Mouse (Mus musculus) forebrain, embryonic 11.5 days (tissue): ENCODE results near the gene Manf. TPM values are rescaled to one million over a fixed set of nuclear protein-coding genes. Genes with fewer than 3 reads are reported as not detected.

ENCODE experiments used
- ATAC-seq: fragments of 200-750 bp; cut with Nextera tagmentation; replicated peaks from 2 replicates; pipeline ENCODE4 v1.8.0; 2017; ENCODE audit warnings: moderate TSS enrichment; ENCODE audit not compliant: low FRiP score
- DNase-seq: peaks from one replicate; pipeline ENCODE4 v3.0.0-alpha.2; 2017; ENCODE audit warnings: low spot score
- H3K27ac ChIP-seq: fragments of 300-500 bp; sonication (generic); 2 replicates; pipeline ENCODE4 v1.5.1; 2014; ENCODE audit warnings: low read depth, low read length
- H3K27me3 ChIP-seq: fragments of 300-500 bp; sonication (generic); 2 replicates; pipeline ENCODE4 v1.6.1; 2014; ENCODE audit warnings: mild to moderate bottlenecking, low read length, mixed read lengths; ENCODE audit not compliant: control insufficient read depth, insufficient read depth
- H3K36me3 ChIP-seq: fragments of 300-500 bp; sonication (generic); 2 replicates; pipeline ENCODE4 v1.6.1; 2014; ENCODE audit warnings: mild to moderate bottlenecking, low read length, moderate library complexity, mixed read lengths; ENCODE audit not compliant: control insufficient read depth, insufficient read depth
- H3K4me1 ChIP-seq: fragments of 300-500 bp; sonication (generic); replicated peaks from 2 replicates; pipeline ENCODE4 v1.6.1; 2014; ENCODE audit warnings: low read length, mixed read lengths; ENCODE audit not compliant: control insufficient read depth, insufficient read depth
- H3K4me2 ChIP-seq: fragments of 300-500 bp; sonication (generic); 2 replicates; pipeline ENCODE4 v1.6.1; 2014; ENCODE audit warnings: low read depth, mild to moderate bottlenecking, low read length, moderate library complexity, mixed read lengths; ENCODE audit not compliant: severe bottlenecking
- H3K4me3 ChIP-seq: fragments of 300-500 bp; sonication (generic); 2 replicates; pipeline ENCODE4 v1.5.1; 2014; ENCODE audit warnings: low read depth, low read length
- H3K9ac ChIP-seq: fragments of 300-500 bp; sonication (generic); 2 replicates; pipeline ENCODE4 v1.6.1; 2014; ENCODE audit warnings: low read length
- H3K9me3 ChIP-seq: fragments of 300-500 bp; sonication (generic); 2 replicates; pipeline ENCODE4 v1.6.1; 2016; ENCODE audit warnings: low read length, mixed read lengths; ENCODE audit not compliant: control insufficient read depth
- WGBS: fragments of 180-500 bp; shearing (Covaris S2); extraction: QIAGEN DNeasy Blood & Tissue Kit; methylation state at CpG from one replicate; pipeline ENCODE4 v1.1.7; 2014; 5-methylcytosine and 5-hydroxymethylcytosine counted together
- polyA plus RNA-seq: library from polyadenylated mRNA; unstranded; fragments of >200 nt; fragmentation: Nextera tagmentation; extraction: Ambion mirVana; gene quantifications from 2 replicates; pipeline ENCODE4 v1.2.1, GENCODE M21; 2014

Manf gene
- polyA plus RNA-seq, 1 experiment from 2014 or later: 264 TPM

DNA sequence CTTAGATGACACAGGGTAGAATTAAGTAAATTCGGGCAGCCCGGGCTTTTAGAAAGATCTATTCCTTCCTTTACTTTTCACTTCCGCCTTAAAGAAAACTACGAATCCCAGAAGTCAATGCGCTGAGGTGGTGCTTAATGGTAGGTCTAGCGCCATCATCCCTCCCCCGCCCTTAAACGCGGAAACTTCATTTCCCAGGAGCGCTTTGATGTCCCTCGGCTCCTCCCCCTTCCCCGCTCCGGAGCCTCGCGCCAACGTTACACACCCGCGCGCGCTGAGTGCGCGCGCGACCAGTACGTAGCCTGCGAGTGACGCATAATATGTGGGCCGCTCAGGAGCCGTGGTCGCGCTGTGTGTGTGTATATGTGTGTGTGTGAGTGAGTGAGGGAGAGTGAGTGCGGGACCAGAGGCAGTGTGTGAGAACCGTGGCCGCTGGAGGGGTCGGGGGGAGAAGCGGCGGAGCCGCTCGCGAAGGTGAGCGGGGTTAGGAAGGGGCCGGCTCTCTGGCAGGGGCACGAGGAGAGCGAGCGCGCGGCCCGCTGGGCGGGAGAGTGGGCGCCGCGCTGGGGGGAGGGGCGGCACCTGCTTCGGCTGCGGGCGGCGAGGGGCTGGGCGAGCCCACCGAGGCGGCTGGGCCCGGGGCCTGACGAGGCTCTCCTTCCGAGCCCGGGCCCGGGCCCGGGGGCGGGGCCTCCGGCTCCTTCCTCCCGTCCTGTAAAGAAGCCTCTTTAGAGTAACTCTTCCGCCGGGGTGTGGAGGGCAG lies 70.0 kb downstream of the Manf start, which contains the start of gene Dcaf1:
Gene Dcaf1, plus strand, starts transcription at position 257 of the 763 bp plus-strand sequence.
- Histone ChIP-seq H3K9ac (peak within 1 kb of the TSS; percentile 90), H3K4me3 (peak within 1 kb of the TSS; percentile 92), H3K36me3 (no peaks in the 10 kb centered on the region), H3K4me2 (peak within 1 kb of the TSS; percentile 51), H3K27ac (peak within 1 kb of the TSS; percentile 80), H3K9me3 (no peaks in the 10 kb centered on the region), H3K4me1 (no peaks in the 10 kb centered on the region; the same call in 1 of the 2 replicates), H3K27me3 (no peaks in the 10 kb centered on the region)
- ATAC-seq (peak; percentile 96), DNase-seq (peak; percentile 95)
- WGBS: 1% methylated on average over 60 of the region's 71 CpGs

- Histone ChIP-seq H3K27ac (no peak overlapping the region), H3K4me3 (peak overlapping the region; percentile 92), H3K9me3 (no peaks in the 10 kb centered on the region), H3K36me3 (no peaks in the 10 kb centered on the region), H3K4me1 (no peaks in the 10 kb centered on the region; the same call in 1 of the 2 replicates), H3K27me3 (no peaks in the 10 kb centered on the region), H3K9ac (peak overlapping the region; percentile 46; the same call in 1 of the 2 replicates), H3K4me2 (peak overlapping the region; percentile 51)
- no peak for ATAC-seq
- 53% methylated on average over 15 of the region's 15 CpGs for WGBS
- DNase-seq: no peak
Measured at GRCm38 (mm10) chr9:106821050-106821617, 70.6 kb downstream of the Manf start.

DNA sequence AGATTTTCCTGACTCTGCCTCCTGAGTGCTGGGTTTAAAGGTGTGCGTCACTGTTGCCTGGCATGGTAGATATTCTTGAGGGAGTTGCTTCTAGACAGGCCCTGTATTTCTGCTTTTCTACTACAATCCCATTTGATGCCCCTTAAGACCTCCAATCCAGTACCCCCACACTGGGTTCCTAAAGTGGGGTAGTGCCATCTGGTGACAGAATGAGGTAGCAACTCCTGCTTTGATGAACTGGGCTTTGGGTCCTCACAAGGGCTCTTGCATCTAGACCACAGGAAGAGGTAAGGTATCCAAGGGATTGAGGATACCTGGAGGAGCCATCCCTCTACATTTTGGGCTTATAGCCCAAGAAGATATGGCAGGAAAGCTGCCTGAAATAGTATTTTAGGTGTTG lies 72.6 kb downstream of the Manf start:
- H3K27me3 ChIP-seq: no peaks in the 10 kb centered on the region
- H3K4me1 ChIP-seq: no peaks in the 10 kb centered on the region; the same call in 1 of the 2 replicates

DNA sequence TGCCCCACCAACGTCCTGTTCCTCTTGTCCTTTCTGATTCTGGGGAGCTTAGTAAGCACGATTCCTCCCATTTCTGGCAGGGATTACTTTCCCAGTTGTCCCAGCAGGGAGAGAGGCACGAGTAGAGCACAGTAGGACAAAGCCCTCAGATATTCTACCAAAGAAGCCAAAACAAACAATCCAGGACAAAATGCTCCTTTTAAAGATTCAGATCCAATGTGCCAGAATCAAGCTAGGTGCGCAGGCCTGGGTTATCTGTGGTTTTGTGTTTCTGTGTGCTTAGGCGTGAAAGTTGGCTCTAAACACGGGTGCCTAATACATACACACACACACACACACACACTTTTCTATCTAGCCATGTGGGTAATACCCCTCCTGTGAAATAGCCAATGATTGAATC lies 73.6 kb downstream of the Manf start:
- WGBS: 72% methylated on average over 6 of the region's 6 CpGs
- Histone ChIP-seq H3K9me3 (no peaks in the 10 kb centered on the region), H3K9ac (no peak overlapping the region), H3K4me3 (no peak overlapping the region), H3K27me3 (no peaks in the 10 kb centered on the region), H3K27ac (no peak overlapping the region), H3K4me1 (no peaks in the 10 kb centered on the region; the same call in 1 of the 2 replicates), H3K36me3 (no peaks in the 10 kb centered on the region), H3K4me2 (no peak overlapping the region)
- ATAC-seq (no peak), DNase-seq (no peak)

More for the DNA sequence above, 72.6 kb downstream of the Manf start:
- Histone ChIP-seq H3K4me2 (no peak overlapping the region), H3K9ac (no peak overlapping the region), H3K27ac (no peak overlapping the region), H3K4me3 (no peak overlapping the region), H3K36me3 (no peaks in the 10 kb centered on the region), H3K9me3 (no peaks in the 10 kb centered on the region)
- WGBS: 92% methylated on average over 1 of the region's 1 CpGs
- ATAC-seq (no peak), DNase-seq (no peak)

- Histone ChIP-seq H3K4me2 (no peak overlapping the region), H3K27ac (no peak overlapping the region), H3K36me3 (no peaks in the 10 kb centered on the region), H3K9me3 (no peaks in the 10 kb centered on the region), H3K27me3 (no peaks in the 10 kb centered on the region), H3K4me3 (no peak overlapping the region), H3K9ac (no peak overlapping the region), H3K4me1 (no peaks in the 10 kb centered on the region)
- no peak for ATAC-seq
- 77% methylated on average over 4 of the region's 4 CpGs for whole genome bisulfite sequencing
- no peak for DNase-seq
Measured at GRCm38 (mm10) chr9:106806503-106806902, 85.3 kb downstream of the Manf start.

- DNase-seq: no peak
- Histone ChIP-seq H3K36me3 (no peaks in the 10 kb centered on the region), H3K4me1 (0 out of 2 replicates have a peak, but pooled peaks cover 2% of the 10 kb centered on the region), H3K9me3 (no peaks in the 10 kb centered on the region), H3K27me3 (no peaks in the 10 kb centered on the region), H3K27ac (no peak overlapping the region), H3K4me3 (no peak overlapping the region), H3K4me2 (no peak overlapping the region), H3K9ac (no peak overlapping the region)
- WGBS: 79% methylated on average over 6 of the region's 6 CpGs
- ATAC-seq: no peak
Measured at GRCm38 (mm10) chr9:106790831-106791230, 100.9 kb downstream of the Manf start.

DNA sequence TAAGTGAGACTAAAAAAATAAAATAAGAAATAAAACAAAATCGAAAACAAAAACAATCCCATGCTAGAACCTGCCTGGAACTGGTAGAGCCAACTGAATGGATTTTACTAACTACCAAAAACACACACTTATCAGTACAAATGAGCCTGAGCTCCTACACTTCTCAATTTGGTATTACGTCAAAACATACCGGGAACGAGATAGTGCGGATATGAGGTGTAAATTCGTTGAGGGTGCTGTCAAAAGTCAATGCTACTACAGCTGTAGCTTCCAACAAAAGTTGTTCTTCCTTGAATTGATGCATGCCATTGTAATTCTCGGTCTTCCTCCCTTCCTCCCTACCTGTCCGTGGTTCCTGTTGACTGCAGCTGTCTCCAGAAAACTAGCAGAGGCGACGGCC lies 102.4 kb downstream of the Manf start:
- peak overlapping the region; percentile 81 for H3K4me2 ChIP-seq
- H3K4me1 ChIP-seq: 0 out of 2 replicates have a peak, but pooled peaks cover 2% of the 10 kb centered on the region
- DNase-seq (no peak), ATAC-seq (peak; percentile 40; the same call in 1 of the 2 replicates)
- peak overlapping the region; percentile 98 for H3K4me3 ChIP-seq
- no peak overlapping the region for H3K27ac ChIP-seq
- no peaks in the 10 kb centered on the region for H3K36me3 ChIP-seq
- peak overlapping the region; percentile 99 for H3K9ac ChIP-seq
- 21% methylated on average over 10 of the region's 10 CpGs for WGBS
- no peaks in the 10 kb centered on the region for H3K9me3 ChIP-seq
- no peaks in the 10 kb centered on the region for H3K27me3 ChIP-seq

DNA sequence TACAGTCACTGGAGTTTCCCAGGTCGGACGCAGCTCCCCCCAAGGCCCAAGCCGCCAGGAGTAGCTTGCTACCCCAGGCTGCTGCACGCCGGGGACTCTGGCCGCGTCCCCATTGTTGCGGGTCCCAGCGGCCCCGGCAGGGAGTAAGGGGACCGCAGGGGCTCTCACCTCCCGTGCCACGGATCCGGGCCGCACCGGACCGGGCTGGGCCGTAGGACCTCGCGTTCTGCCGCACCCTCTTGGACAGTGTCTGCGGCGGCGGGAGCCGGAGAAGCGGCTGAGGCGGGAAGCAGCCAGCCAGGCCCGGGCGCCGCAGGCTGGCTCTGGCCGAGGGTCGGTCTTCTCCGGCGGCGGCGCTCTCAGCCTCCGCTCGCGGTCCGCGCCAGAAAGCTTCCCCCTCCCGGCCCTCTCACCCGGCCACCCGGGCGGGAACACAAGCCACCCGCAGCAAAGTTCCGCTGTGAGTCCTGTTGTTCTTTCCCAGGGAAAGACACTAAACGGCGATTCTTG lies 102.9 kb downstream of the Manf start, which contains the start of gene Rad54l2:
Gene Rad54l2, minus strand, starts transcription at position 383 of the 510 bp plus-strand sequence.
- peak within 1 kb of the TSS; percentile 99 for H3K9ac ChIP-seq
- peak within 1 kb of the TSS; percentile 81 for H3K4me2 ChIP-seq
- H3K4me3 ChIP-seq: peak within 1 kb of the TSS; percentile 98
- peak within 1 kb of the TSS; percentile 76 for H3K27ac ChIP-seq
- WGBS: 0% methylated on average over 43 of the region's 49 CpGs
- DNase-seq (peak; percentile 94), ATAC-seq (peak; percentile 92)
- no peaks in the 10 kb centered on the region for H3K36me3 ChIP-seq
- 0 out of 2 replicates have a peak, but pooled peaks cover 2% of the 10 kb centered on the region for H3K4me1 ChIP-seq
- no peaks in the 10 kb centered on the region for H3K9me3 ChIP-seq
- no peaks in the 10 kb centered on the region for H3K27me3 ChIP-seq
